Mouse (Mus musculus): Measurements from ENCODE around the gene Cntnap2.

DNA sequence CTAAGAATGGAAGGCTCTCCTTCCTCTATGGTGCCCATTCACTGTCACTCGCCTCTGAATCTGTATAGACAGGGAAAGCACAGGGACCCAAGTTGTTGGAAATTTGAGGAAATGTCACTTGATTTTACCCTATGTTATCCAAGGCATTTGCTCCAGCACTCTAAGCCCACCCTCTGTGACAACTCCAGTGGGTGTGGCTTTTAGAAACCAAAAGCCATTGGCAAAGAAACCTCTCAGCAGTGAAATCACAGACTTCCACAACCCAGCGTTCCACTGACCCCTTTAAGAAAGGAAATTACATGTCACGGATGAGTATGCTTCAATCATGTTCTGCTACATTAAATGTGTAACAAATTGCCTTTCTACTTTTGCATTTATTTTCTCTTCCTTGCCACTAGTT lies 1904.5 kb downstream of the Cntnap2 start:
- TF ChIP-seq GATA1 (IDR thresholded peaks at IDR 0.05; ENCODE audit: low read length) (no peak), TAL1 (IDR thresholded peaks at IDR 0.05; ENCODE audit: low read length) (no peak)

Measured in erythroblast, embryonic 14.5 days (primary cell).